Mouse (Mus musculus): ENCODE measurements around the gene Cdr2l. TPM values are rescaled to one million over a fixed set of nuclear protein-coding genes. Genes with fewer than 3 reads are reported as not detected.
A peak's percentile ranks its signal among the peaks of the same experiment; 100 is the strongest.

Cdr2l gene
- polyA plus RNA-seq, 1 experiment from 2014 or later: 7.8 TPM

- Histone ChIP-seq H3K4me2 (ENCODE audit: low read length) (no peak overlapping the region), H3K27ac (no peak overlapping the region), H3K9me3 (replicated peaks; ENCODE audit: low read length) (no peaks in the 10 kb centered on the region), H3K9ac (ENCODE audit: low read depth, low read length) (no peak overlapping the region), H3K27me3 (ENCODE audit: insufficient read depth, low read length) (no peaks in the 10 kb centered on the region), H3K4me3 (replicated peaks; ENCODE audit: low read depth, low read length) (no peak overlapping the region), H3K4me1 (replicated peaks; ENCODE audit: insufficient read depth, low read length) (0 out of 2 replicates have a peak, but pooled peaks cover 4% of the 10 kb centered on the region), H3K36me3 (ENCODE audit: insufficient read depth, low read length) (no peaks in the 10 kb centered on the region)
- WGBS: 8% methylated on average over 8 of the region's 8 CpGs
- DNase-seq (ENCODE audit: low spot score) (peak; percentile 91), ATAC-seq (replicated peaks; ENCODE audit: low FRiP score, low read depth) (0 out of 2 replicates have a peak, but pooled peaks have one; percentile 4)
- TF ChIP-seq CTCF (IDR thresholded peaks at IDR 0.05; ENCODE audit: low read depth): peak; percentile 97
These were observed 27.5 kb upstream of the Cdr2l start for GRCm38 (mm10) chr11:115354183-115354582.

GRCm38 (mm10) chr11:115358468-115358867 lies 23.2 kb upstream of the Cdr2l start:
- Histone ChIP-seq H3K27me3 (ENCODE audit: insufficient read depth, low read length) (no peaks in the 10 kb centered on the region), H3K27ac (no peak overlapping the region), H3K4me1 (replicated peaks; ENCODE audit: insufficient read depth, low read length) (0 out of 2 replicates have a peak, but pooled peaks cover 4% of the 10 kb centered on the region), H3K9me3 (replicated peaks; ENCODE audit: low read length) (no peaks in the 10 kb centered on the region), H3K9ac (ENCODE audit: low read depth, low read length) (no peak overlapping the region), H3K4me2 (ENCODE audit: low read length) (no peak overlapping the region), H3K36me3 (ENCODE audit: insufficient read depth, low read length) (no peaks in the 10 kb centered on the region), H3K4me3 (replicated peaks; ENCODE audit: low read depth, low read length) (no peak overlapping the region)
- peak; percentile 75 for TF ChIP-seq CTCF (IDR thresholded peaks at IDR 0.05; ENCODE audit: low read depth)
- ATAC-seq (replicated peaks; ENCODE audit: low FRiP score, low read depth) (0 out of 2 replicates have a peak, but pooled peaks have one; percentile 37), DNase-seq (ENCODE audit: low spot score) (peak; percentile 92)
- whole genome bisulfite sequencing: 16% methylated on average over 5 of the region's 5 CpGs

- H3K4me2 ChIP-seq (ENCODE audit: low read length): no peak overlapping the region
- H3K27me3 ChIP-seq (ENCODE audit: insufficient read depth, low read length): no peaks in the 10 kb centered on the region
- WGBS: 47% methylated on average over 3 of the region's 3 CpGs
- H3K4me3 ChIP-seq (replicated peaks; ENCODE audit: low read depth, low read length): no peak overlapping the region
- H3K9me3 ChIP-seq (replicated peaks; ENCODE audit: low read length): no peaks in the 10 kb centered on the region
- H3K27ac ChIP-seq: no peak overlapping the region
- DNase-seq (ENCODE audit: low spot score) (no peak), ATAC-seq (replicated peaks; ENCODE audit: low FRiP score, low read depth) (no peak)
- TF ChIP-seq CTCF (IDR thresholded peaks at IDR 0.05; ENCODE audit: low read depth): no peak
- no peak overlapping the region; the same call in 1 of the 2 replicates for H3K9ac ChIP-seq (ENCODE audit: low read depth, low read length)
- 0 out of 2 replicates have a peak, but pooled peaks cover 4% of the 10 kb centered on the region for H3K4me1 ChIP-seq (replicated peaks; ENCODE audit: insufficient read depth, low read length)
- H3K36me3 ChIP-seq (ENCODE audit: insufficient read depth, low read length): no peaks in the 10 kb centered on the region
These were observed 22.4 kb upstream of the Cdr2l start for GRCm38 (mm10) chr11:115359293-115359692.

GRCm38 (mm10) chr11:115359726-115360125 lies 22.0 kb upstream of the Cdr2l start:
- no peak overlapping the region for H3K4me2 ChIP-seq (ENCODE audit: low read length)
- no peak for ATAC-seq (replicated peaks; ENCODE audit: low FRiP score, low read depth)

GRCm38 (mm10) chr11:115364136-115364535 lies 17.6 kb upstream of the Cdr2l start:
- no peak overlapping the region for H3K27ac ChIP-seq
- H3K4me2 ChIP-seq (ENCODE audit: low read length): no peak overlapping the region
- DNase-seq (ENCODE audit: low spot score) (no peak), ATAC-seq (replicated peaks; ENCODE audit: low FRiP score, low read depth) (no peak)
- TF ChIP-seq CTCF (IDR thresholded peaks at IDR 0.05; ENCODE audit: low read depth): no peak
- H3K4me3 ChIP-seq (replicated peaks; ENCODE audit: low read depth, low read length): no peak overlapping the region
- H3K27me3 ChIP-seq (ENCODE audit: insufficient read depth, low read length): peaks cover 5% of the 10 kb centered on the region; the same call in 1 of the 2 replicates
- no peak overlapping the region for H3K9ac ChIP-seq (ENCODE audit: low read depth, low read length)
- no peaks in the 10 kb centered on the region for H3K9me3 ChIP-seq (replicated peaks; ENCODE audit: low read length)
- 85% methylated on average over 3 of the region's 3 CpGs for WGBS
- H3K4me1 ChIP-seq (replicated peaks; ENCODE audit: insufficient read depth, low read length): peaks cover 6% of the 10 kb centered on the region
- H3K36me3 ChIP-seq (ENCODE audit: insufficient read depth, low read length): no peaks in the 10 kb centered on the region

More at GRCm38 (mm10) chr11:115359726-115360125, 22.0 kb upstream of the Cdr2l start:
- 72% methylated on average over 6 of the region's 6 CpGs for WGBS
- Histone ChIP-seq H3K27me3 (ENCODE audit: insufficient read depth, low read length) (no peaks in the 10 kb centered on the region), H3K9ac (ENCODE audit: low read depth, low read length) (no peak overlapping the region; the same call in 1 of the 2 replicates), H3K9me3 (replicated peaks; ENCODE audit: low read length) (no peaks in the 10 kb centered on the region), H3K4me1 (replicated peaks; ENCODE audit: insufficient read depth, low read length) (0 out of 2 replicates have a peak, but pooled peaks cover 4% of the 10 kb centered on the region), H3K36me3 (ENCODE audit: insufficient read depth, low read length) (no peaks in the 10 kb centered on the region), H3K27ac (no peak overlapping the region), H3K4me3 (replicated peaks; ENCODE audit: low read depth, low read length) (no peak overlapping the region)
- DNase-seq (ENCODE audit: low spot score): no peak
- peak; percentile 45 for TF ChIP-seq CTCF (IDR thresholded peaks at IDR 0.05; ENCODE audit: low read depth)

- DNase-seq (ENCODE audit: low spot score) (peak; percentile 10), ATAC-seq (replicated peaks; ENCODE audit: low FRiP score, low read depth) (no peak)
- WGBS: 35% methylated on average over 7 of the region's 7 CpGs
- no peaks in the 10 kb centered on the region for H3K36me3 ChIP-seq (ENCODE audit: insufficient read depth, low read length)
- H3K9me3 ChIP-seq (replicated peaks; ENCODE audit: low read length): no peaks in the 10 kb centered on the region
- 0 out of 2 replicates have a peak overlapping the region, but pooled peaks have one; percentile 50 for H3K9ac ChIP-seq (ENCODE audit: low read depth, low read length)
- H3K4me3 ChIP-seq (replicated peaks; ENCODE audit: low read depth, low read length): no peak overlapping the region
- peaks cover 5% of the 10 kb centered on the region; the same call in 1 of the 2 replicates for H3K27me3 ChIP-seq (ENCODE audit: insufficient read depth, low read length)
- H3K27ac ChIP-seq: no peak overlapping the region
- no peak for TF ChIP-seq CTCF (IDR thresholded peaks at IDR 0.05; ENCODE audit: low read depth)
- H3K4me1 ChIP-seq (replicated peaks; ENCODE audit: insufficient read depth, low read length): peaks cover 6% of the 10 kb centered on the region
- peak overlapping the region; percentile 88 for H3K4me2 ChIP-seq (ENCODE audit: low read length)
These were observed 15.5 kb upstream of the Cdr2l start for GRCm38 (mm10) chr11:115366039-115366705.
